Mouse (Mus musculus) lung, embryonic 15.5 days (tissue): ENCODE results near the gene Scube3. TPM values are rescaled to one million over a fixed set of nuclear protein-coding genes. Genes with fewer than 3 reads are reported as not detected.

ENCODE experiments used
- ATAC-seq: fragments of 200-750 bp; cut with Nextera tagmentation; 2 replicates; pipeline ENCODE4 v1.8.0; 2017; ENCODE audit warnings: moderate number of reproducible peaks, borderline replicate concordance; ENCODE audit not compliant: low FRiP score, low TSS enrichment; ENCODE audit errors: extremely low read depth
- H3K27ac ChIP-seq: fragments of 300-500 bp; sonication (generic); 2 replicates; pipeline ENCODE4 v1.5.1; 2015; ENCODE audit warnings: moderate library complexity, mild to moderate bottlenecking, inconsistent platforms
- H3K27me3 ChIP-seq: fragments of 300-500 bp; sonication (generic); 2 replicates; pipeline ENCODE4 v1.6.1; 2015; ENCODE audit warnings: inconsistent platforms
- H3K36me3 ChIP-seq: fragments of 300-500 bp; sonication (generic); 2 replicates; pipeline ENCODE4 v1.6.1; 2015; ENCODE audit warnings: inconsistent platforms
- H3K4me1 ChIP-seq: fragments of 300-500 bp; sonication (generic); 2 replicates; pipeline ENCODE4 v1.6.1; 2015; ENCODE audit warnings: inconsistent platforms
- H3K4me2 ChIP-seq: fragments of 300-500 bp; sonication (generic); 2 replicates; pipeline ENCODE4 v1.6.1; 2015; ENCODE audit warnings: inconsistent platforms, mild to moderate bottlenecking, moderate library complexity
- H3K4me3 ChIP-seq: fragments of 300-500 bp; sonication (generic); 2 replicates; pipeline ENCODE4 v1.5.1; 2015; ENCODE audit warnings: mild to moderate bottlenecking, inconsistent platforms
- H3K9ac ChIP-seq: fragments of 300-500 bp; sonication (generic); 2 replicates; pipeline ENCODE4 v1.6.1; 2015; ENCODE audit warnings: inconsistent platforms
- H3K9me3 ChIP-seq: fragments of 300-500 bp; sonication (generic); 2 replicates; pipeline ENCODE4 v1.6.1; 2016; ENCODE audit warnings: inconsistent platforms
- WGBS: fragments of 180-500 bp; shearing (Covaris S2); methylation state at CpG from one replicate; pipeline ENCODE4 v1.1.7; 2015; 5-methylcytosine and 5-hydroxymethylcytosine counted together
- polyA plus RNA-seq: library from polyadenylated mRNA; unstranded; fragments of >200 nt; fragmentation: Nextera tagmentation; extraction: Ambion mirVana; gene quantifications from 2 replicates; pipeline ENCODE4 v1.2.1, GENCODE M21; 2015

The Scube3 gene
- polyA plus RNA-seq, 1 experiment from 2014 or later = 1.7 TPM

DNA sequence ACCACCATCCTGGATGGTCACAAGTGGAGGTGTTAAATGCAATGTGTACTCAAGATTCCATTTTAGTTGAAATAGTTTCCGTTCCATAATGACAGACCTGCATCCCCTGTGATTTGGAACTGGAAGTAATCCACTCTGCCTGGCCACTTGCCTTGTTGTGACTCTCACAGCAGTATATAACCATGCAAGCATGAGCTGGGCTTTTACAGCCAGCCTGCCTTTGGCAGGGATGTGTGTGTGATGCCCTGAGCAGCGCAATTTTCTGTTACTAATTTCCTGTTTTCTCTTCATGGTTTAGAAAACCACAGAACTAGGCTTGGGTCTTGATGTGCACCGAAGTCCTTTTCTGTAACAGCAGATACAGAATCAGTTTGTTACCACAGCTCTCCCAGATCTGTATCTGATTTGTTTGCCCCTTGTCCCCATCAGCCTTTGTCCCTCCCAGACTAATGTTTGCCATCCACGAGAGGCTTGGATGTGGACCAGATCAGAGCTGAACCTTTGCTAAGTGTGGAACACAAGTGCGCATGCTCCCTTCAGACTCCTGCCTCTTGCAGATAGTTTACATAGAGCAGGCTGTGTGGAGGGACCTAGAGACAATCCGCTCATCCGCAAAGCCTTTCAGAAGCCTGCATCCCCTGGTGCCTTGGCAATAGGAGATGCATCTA lies 43.2 kb downstream of the Scube3 start:
- 68% methylated on average over 7 of the region's 7 CpGs for WGBS
- no peak overlapping the region for H3K9ac ChIP-seq
- ATAC-seq = no peak
- H3K27ac ChIP-seq = no peak overlapping the region
- no peaks in the 10 kb centered on the region for H3K27me3 ChIP-seq
- H3K4me3 ChIP-seq = no peak overlapping the region
- H3K4me2 ChIP-seq = no peak overlapping the region
- H3K36me3 ChIP-seq = peaks cover 5% of the 10 kb centered on the region; the same call in 1 of the 2 replicates
- peaks cover 25% of the 10 kb centered on the region for H3K4me1 ChIP-seq
- H3K9me3 ChIP-seq = no peaks in the 10 kb centered on the region

GRCm38 (mm10) chr17:28188313-28188712 lies 46.4 kb downstream of the Scube3 start:
- H3K4me1 ChIP-seq = peaks cover 6% of the 10 kb centered on the region; the same call in 1 of the 2 replicates
- no peak overlapping the region for H3K4me3 ChIP-seq
- no peak overlapping the region for H3K4me2 ChIP-seq
- peaks cover 25% of the 10 kb centered on the region; the same call in 1 of the 2 replicates for H3K36me3 ChIP-seq
- no peak overlapping the region for H3K9ac ChIP-seq
- H3K27me3 ChIP-seq = no peaks in the 10 kb centered on the region
- no peaks in the 10 kb centered on the region for H3K9me3 ChIP-seq
- no peak for ATAC-seq
- no peak overlapping the region for H3K27ac ChIP-seq
- WGBS = 85% methylated on average over 5 of the region's 5 CpGs

- H3K27ac ChIP-seq = no peak overlapping the region
- WGBS = 56% methylated on average over 1 of the region's 1 CpGs
- H3K4me2 ChIP-seq = no peak overlapping the region
- no peaks in the 10 kb centered on the region for H3K9me3 ChIP-seq
- H3K36me3 ChIP-seq = peaks cover 49% of the 10 kb centered on the region
- H3K4me3 ChIP-seq = no peak overlapping the region
- ATAC-seq = no peak
- H3K27me3 ChIP-seq = no peaks in the 10 kb centered on the region
- no peak overlapping the region for H3K9ac ChIP-seq
- H3K4me1 ChIP-seq = 0 out of 2 replicates have a peak, but pooled peaks cover 4% of the 10 kb centered on the region
Measured at GRCm38 (mm10) chr17:28192754-28193153, 50.8 kb downstream of the Scube3 start.

DNA sequence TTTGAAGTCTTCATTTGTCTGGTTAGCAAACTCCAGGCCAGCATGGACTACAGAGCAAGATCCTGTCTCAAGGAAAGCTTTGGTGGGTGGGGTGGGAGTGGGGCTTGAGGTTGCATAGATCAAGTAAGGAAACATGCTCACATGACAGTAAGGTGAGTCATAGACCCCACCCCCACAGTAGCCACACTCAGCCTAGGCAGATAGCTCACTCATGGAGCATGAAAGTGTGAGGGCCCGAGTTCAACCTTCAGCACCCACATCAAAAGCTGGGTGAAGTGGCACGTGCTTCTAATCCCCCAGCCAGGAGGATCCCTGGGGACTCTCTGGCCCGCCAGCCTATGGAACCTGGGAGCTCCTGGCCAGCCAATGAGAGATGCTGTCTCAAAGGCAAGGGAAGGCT lies 51.6 kb downstream of the Scube3 start:
- Histone ChIP-seq H3K36me3 (peaks cover 54% of the 10 kb centered on the region), H3K9ac (no peak overlapping the region)
- WGBS = 92% methylated on average over 3 of the region's 3 CpGs

DNA sequence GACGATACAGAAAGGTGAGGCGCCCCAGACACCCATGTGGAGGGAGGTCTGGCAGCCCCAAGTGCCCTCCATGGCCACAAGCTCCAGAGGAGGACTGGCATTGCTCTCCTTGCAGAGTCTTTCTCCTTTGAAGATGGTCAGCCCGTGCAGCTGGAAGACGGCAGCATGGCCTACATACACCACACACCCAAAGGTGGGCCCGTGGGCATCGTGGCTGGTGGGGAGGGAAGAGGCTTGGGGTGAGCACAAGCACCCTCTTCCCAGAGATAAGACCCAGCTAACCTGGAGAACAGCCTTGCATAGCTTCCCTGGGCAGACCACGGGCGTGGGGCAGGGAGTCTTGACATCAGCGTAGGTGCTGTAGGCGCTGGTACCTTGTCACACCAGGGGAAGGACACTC lies 53.1 kb downstream of the Scube3 start:
- no peaks in the 10 kb centered on the region for H3K9me3 ChIP-seq
- H3K4me1 ChIP-seq = 0 out of 2 replicates have a peak, but pooled peaks cover 8% of the 10 kb centered on the region
- WGBS = 94% methylated on average over 10 of the region's 10 CpGs
- H3K27me3 ChIP-seq = no peaks in the 10 kb centered on the region
- H3K36me3 ChIP-seq = peaks cover 58% of the 10 kb centered on the region
- no peak overlapping the region for H3K9ac ChIP-seq
- no peak overlapping the region for H3K4me3 ChIP-seq
- no peak overlapping the region for H3K4me2 ChIP-seq
- ATAC-seq = no peak
- H3K27ac ChIP-seq = no peak overlapping the region

More for the DNA sequence above, 51.6 kb downstream of the Scube3 start:
- H3K4me1 ChIP-seq = 0 out of 2 replicates have a peak, but pooled peaks cover 8% of the 10 kb centered on the region
- no peaks in the 10 kb centered on the region for H3K27me3 ChIP-seq
- no peaks in the 10 kb centered on the region for H3K9me3 ChIP-seq
- no peak overlapping the region for H3K27ac ChIP-seq
- no peak overlapping the region for H3K4me2 ChIP-seq
- no peak overlapping the region for H3K4me3 ChIP-seq
- ATAC-seq = no peak

- ATAC-seq = no peak
- Histone ChIP-seq H3K9ac (no peak overlapping the region), H3K36me3 (peaks cover 58% of the 10 kb centered on the region), H3K4me3 (no peak overlapping the region), H3K27me3 (no peaks in the 10 kb centered on the region), H3K27ac (no peak overlapping the region), H3K9me3 (no peaks in the 10 kb centered on the region), H3K4me1 (0 out of 2 replicates have a peak, but pooled peaks cover 8% of the 10 kb centered on the region), H3K4me2 (no peak overlapping the region)
- 50% methylated on average over 18 of the region's 18 CpGs for WGBS
Measured at GRCm38 (mm10) chr17:28197646-28198045, 55.7 kb downstream of the Scube3 start.

DNA sequence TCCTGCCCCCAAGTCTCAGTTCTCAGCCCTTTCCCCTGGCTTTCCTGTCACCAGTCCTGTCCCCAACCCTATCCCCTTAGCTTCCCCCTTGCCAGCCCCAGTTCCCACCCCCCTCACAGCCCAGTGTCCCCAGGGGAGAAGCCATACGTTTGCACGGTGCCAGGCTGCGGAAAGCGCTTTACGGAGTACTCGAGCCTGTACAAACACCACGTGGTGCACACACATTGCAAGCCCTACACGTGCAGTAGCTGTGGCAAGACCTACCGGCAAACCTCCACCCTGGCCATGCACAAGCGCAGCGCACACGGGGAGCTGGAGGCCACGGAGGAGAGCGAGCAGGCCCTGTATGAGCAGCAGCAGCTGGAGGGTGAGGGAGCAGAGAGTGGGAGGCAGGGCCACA lies 60.0 kb downstream of the Scube3 start:
- Histone ChIP-seq H3K4me2 (no peak overlapping the region), H3K9me3 (no peaks in the 10 kb centered on the region), H3K27me3 (no peaks in the 10 kb centered on the region), H3K27ac (no peak overlapping the region), H3K36me3 (peaks cover 52% of the 10 kb centered on the region; the same call in 1 of the 2 replicates), H3K9ac (no peak overlapping the region), H3K4me1 (peaks cover 11% of the 10 kb centered on the region; the same call in 1 of the 2 replicates), H3K4me3 (no peak overlapping the region)
- 62% methylated on average over 14 of the region's 14 CpGs for WGBS
- ATAC-seq = peak; percentile 66; the same call in 1 of the 2 replicates

DNA sequence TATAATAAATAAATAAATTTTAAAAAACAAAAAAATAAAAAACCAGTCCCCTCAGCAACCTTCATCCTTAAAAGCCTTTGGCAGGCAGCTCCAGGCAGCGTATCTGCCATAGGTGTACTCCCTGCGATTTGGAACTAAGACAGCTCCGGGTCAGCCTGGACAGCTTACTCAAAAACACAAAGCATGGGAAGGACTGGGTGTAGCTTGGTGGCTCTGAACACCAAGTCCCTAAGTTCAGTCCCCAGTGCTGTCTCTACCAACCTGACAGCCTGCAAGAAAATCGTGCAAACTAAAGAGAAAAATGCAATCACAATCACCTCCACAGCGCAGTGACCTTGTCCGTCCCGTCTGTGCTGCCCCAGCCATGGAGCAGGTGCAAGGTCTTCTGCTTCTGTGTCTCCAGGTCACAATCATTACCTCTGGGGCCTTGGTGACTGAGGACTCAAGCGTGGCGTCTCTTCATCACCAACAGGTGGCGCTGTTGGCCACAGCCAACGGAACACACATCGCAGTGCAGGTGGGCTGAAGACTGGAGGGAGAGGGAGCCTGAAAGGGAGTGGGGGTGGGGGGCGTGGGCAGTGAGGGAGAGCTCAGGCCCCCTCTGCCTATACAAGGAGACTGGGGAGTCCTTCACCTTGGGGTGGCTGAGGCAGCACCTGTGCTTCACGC lies 62.2 kb downstream of the Scube3 start:
- 41% methylated on average over 14 of the region's 14 CpGs for WGBS

GRCm38 (mm10) chr17:28205443-28205842 lies 63.5 kb downstream of the Scube3 start:
- no peak for ATAC-seq
- H3K4me3 ChIP-seq = no peak overlapping the region
- peaks cover 30% of the 10 kb centered on the region; the same call in 1 of the 2 replicates for H3K36me3 ChIP-seq
- WGBS = 86% methylated on average over 8 of the region's 8 CpGs
- H3K4me2 ChIP-seq = no peak overlapping the region
- H3K4me1 ChIP-seq = peaks cover 14% of the 10 kb centered on the region
- H3K27ac ChIP-seq = no peak overlapping the region
- no peaks in the 10 kb centered on the region for H3K27me3 ChIP-seq
- no peaks in the 10 kb centered on the region for H3K9me3 ChIP-seq
- H3K9ac ChIP-seq = no peak overlapping the region

More for the DNA sequence above, 62.2 kb downstream of the Scube3 start:
- no peak overlapping the region for H3K9ac ChIP-seq
- H3K9me3 ChIP-seq = no peaks in the 10 kb centered on the region
- H3K36me3 ChIP-seq = peaks cover 40% of the 10 kb centered on the region; the same call in 1 of the 2 replicates
- H3K27ac ChIP-seq = no peak overlapping the region
- no peak overlapping the region for H3K4me3 ChIP-seq
- H3K4me2 ChIP-seq = no peak overlapping the region
- H3K27me3 ChIP-seq = no peaks in the 10 kb centered on the region
- H3K4me1 ChIP-seq = peaks cover 14% of the 10 kb centered on the region
- ATAC-seq = no peak

GRCm38 (mm10) chr17:28207092-28207491 lies 65.2 kb downstream of the Scube3 start:
- peaks cover 19% of the 10 kb centered on the region; the same call in 1 of the 2 replicates for H3K36me3 ChIP-seq
- H3K4me3 ChIP-seq = no peak overlapping the region
- peaks cover 14% of the 10 kb centered on the region for H3K4me1 ChIP-seq
- 0 out of 2 replicates have a peak overlapping the region, but pooled peaks have one; percentile 16 for H3K9ac ChIP-seq
- no peaks in the 10 kb centered on the region for H3K27me3 ChIP-seq
- no peak for ATAC-seq
- no peak overlapping the region; the same call in 1 of the 2 replicates for H3K4me2 ChIP-seq
- no peaks in the 10 kb centered on the region for H3K9me3 ChIP-seq
- H3K27ac ChIP-seq = peak overlapping the region; percentile 72
- WGBS = 64% methylated on average over 8 of the region's 8 CpGs

- Histone ChIP-seq H3K9ac (peak within 1 kb of the TSS; percentile 47), H3K4me2 (peak within 1 kb of the TSS; percentile 57), H3K27me3 (no peaks in the 10 kb centered on the region), H3K4me3 (peak within 1 kb of the TSS; percentile 30), H3K36me3 (peaks cover 13% of the 10 kb centered on the region; the same call in 1 of the 2 replicates), H3K4me1 (peaks cover 14% of the 10 kb centered on the region), H3K9me3 (no peaks in the 10 kb centered on the region), H3K27ac (peak within 1 kb of the TSS; percentile 72)
- 18% methylated on average over 26 of the region's 26 CpGs for WGBS
- peak; percentile 87 for ATAC-seq
Measured at GRCm38 (mm10) chr17:28207591-28208313, 65.8 kb downstream of the Scube3 start, which contains the start of gene Def6. Gene Def6 (plus strand): TSS chr17:28207778.
